Mouse (Mus musculus) ZHBTc4 (cell line): ENCODE results near the gene Dhtkd1.

Experiments
- DNase-seq: peaks from one replicate; pipeline ENCODE4 v3.0.0-alpha.2; 2011; ENCODE audit warnings: low read depth, low spot score

The Dhtkd1 gene

DNA sequence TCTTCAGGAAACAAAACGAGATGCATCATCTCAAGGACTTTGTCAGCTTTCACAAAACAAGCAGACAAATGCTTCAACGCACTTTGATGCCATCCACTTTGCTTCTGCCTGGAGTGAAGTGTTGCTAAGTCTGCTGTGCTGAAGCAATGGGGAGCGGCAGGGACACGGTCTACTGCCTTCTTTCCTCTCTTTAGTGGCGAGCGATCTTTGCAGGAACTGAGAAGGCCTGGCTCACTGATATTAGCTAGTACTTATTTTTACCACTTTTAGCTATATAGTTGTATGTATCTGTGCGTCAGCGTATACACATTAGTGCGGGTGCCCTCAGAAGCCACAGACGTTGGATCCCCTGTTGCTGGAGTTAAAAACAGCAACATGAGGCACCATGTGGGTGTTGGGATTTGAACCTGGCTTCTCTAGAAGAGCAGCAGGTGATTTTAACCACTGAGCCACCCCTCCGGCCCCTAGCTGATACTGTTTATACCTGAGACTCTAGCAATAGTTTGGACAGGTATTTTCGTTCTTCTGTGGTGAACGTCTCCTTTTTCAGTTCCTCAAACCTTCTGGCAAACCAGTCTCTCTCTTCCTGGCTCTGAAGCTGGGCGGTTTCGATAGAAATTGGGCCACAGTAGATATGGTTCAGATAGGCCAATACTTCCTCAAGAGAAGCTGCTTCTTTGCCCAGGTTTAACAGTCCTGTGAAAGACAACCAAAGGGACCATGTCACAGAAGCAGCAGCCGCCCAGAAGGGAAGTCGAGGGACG, 12.1 kb downstream of the Dhtkd1 start:
- DNase-seq, result no peak

DNA sequence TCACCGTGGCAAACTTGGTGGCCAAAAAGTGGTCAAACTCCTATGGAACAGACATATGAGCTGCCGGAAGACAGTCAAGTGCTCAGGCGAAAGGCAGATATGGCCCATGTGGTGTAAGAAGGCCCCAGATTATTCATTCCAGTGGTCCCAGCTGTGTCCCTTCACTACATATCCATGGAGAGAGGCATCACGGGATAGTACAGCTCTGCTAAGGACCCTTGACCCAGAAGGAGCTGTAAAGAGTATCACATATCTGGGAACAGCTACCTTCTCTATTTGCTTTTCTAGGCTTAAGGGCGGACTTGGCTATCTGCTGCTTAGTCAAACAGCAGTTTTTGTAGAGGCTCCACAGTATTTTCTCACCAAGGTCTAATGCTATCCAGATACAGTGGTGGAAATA, 12.8 kb downstream of the Dhtkd1 start:
- no peak for DNase-seq

DNA sequence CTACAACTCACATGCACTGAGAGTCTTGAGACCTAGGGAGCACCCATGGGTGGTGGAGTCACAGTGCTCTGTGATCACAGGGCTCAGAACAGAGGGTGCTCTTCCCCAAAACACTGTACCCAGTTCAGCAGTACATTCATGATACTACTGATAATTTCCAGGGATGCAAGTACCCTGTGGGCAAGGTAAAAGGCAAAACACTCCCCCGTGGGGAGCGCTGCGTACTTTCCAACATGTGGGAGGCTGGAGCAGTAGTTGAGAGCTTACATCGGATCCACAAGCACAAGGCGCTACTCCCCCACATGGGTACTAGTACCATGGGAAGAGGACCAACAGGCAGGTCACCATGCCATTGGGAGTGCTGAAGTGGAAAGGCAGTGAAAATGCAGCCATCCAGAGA, 15.1 kb downstream of the Dhtkd1 start:
- DNase-seq, result no peak

DNA sequence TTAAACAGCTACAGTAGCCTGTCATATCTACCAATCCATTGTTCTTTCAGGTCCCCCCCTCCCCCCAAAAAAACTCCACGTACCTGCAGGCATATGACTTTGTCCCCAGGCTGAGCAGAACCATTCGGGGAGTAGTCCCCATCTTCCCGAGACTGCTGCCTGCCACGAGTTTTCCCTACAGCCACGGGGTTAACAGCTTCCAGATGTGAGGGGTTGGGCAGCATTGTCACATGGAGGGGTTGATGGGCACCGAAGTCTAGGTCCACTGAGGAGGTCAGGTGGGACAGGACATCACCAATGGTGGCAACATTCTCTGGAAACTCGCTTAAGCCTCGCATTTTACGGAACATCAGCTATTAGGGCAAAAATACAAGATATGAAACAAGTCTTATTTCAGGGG, 18.8 kb downstream of the Dhtkd1 start:
- DNase-seq, result no peak

DNA sequence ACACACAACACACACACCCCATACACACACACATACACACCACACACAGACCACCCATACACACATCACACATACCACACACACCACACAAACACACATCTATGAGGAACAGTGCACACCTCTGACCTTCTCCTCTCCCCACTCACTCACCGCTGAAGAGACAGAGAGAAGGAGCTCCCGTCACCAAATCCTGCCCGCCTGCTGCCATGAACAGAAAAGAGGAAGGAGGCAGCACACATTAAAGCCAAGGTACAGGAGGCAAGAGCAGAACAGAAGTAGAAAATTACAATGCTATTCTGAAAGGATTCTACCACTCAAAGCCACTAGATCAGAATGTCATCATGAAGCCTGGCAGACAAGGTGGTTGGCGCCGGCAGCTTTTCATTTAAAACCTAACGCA, 19.8 kb downstream of the Dhtkd1 start:
- DNase-seq, result no peak

DNA sequence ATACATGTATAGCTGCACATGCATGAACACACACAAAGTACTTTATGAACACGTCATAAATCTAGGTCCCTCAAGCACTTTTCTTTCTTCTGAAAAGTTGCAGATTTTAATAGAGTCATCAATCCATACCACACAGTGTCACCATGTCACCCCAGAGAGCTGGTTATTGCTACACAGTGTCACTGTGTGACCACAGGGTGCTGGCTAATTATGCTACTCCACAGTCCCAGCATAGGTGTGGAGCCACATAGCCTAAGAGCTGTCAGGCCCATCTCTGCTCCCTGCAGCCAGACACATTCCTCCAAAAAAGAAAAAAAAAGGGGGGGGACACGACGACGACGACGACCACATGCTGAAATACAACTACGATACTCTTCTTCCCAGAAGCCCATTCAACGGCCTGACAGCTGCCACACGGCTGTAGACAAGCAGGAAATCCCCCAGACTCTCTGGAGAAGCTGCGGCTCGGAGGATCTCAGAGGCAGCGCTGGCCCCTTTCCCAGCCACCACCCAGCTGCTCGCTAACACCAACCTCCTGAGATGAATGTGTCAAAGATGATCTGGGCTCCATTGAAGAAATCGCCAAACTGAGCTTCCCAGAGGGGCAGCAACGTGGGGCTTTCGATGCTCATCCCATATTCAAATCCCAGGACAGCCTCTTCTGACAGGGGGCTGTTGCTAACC, 31.2 kb downstream of the Dhtkd1 start:
- no peak for DNase-seq

DNA sequence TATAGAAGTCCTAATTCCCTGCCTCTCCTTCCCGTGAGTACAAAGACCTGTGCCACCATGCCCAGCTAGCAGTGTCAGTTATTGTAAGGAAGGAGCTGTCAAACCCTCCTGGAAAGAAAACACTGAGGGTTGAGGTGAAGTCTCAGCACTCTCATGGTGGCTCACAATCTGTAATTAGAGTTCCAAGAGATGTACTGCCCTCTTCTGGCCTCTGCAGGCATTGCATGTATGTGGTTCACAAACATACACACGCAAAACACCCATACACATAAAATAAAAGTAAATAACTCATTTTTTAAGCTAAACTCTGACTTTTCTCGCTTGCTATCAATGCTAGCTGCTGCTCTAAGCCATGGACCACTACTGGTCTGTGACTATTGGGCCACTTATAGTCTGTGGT, 36.0 kb downstream of the Dhtkd1 start:
- peak; percentile 77 for DNase-seq

DNA sequence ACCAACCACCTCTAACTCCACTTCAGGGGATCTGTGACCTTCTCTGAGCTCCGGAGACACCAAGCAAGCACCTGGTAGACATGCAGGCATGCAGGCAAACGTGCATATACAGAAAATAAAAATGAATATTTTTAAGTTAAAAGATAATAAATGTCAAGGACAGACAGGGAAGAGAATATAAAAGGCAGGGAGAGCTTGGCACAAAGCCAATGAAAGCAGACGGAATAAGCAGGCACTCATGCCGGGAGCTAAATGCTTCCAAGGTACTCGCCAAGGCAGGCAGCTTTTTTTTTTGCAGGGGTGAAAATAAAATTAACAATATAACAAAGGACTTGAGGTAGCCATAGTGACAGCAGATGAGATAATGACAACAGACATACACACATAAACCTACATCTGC, 36.5 kb downstream of the Dhtkd1 start:
- no peak for DNase-seq

DNA sequence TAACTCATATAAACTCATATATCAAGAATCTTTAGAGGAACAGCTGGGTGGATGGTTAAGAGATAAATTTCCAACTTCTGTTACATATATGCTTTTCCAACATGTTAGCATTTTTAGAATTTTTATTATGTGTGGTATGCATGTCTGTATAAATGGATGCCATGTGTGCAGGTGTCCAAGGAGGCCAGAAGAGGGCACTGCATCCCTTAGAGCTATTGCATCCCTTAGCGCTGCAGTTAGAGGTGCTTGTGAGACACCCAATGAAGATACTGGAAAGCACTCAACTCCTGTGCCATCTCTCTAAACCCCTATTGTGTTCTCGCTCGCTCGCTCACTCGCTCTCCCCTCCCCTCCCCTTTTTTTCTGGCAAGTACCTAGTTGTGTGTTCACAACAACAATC, 42.4 kb downstream of the Dhtkd1 start:
- peak; percentile 59 for DNase-seq

DNA sequence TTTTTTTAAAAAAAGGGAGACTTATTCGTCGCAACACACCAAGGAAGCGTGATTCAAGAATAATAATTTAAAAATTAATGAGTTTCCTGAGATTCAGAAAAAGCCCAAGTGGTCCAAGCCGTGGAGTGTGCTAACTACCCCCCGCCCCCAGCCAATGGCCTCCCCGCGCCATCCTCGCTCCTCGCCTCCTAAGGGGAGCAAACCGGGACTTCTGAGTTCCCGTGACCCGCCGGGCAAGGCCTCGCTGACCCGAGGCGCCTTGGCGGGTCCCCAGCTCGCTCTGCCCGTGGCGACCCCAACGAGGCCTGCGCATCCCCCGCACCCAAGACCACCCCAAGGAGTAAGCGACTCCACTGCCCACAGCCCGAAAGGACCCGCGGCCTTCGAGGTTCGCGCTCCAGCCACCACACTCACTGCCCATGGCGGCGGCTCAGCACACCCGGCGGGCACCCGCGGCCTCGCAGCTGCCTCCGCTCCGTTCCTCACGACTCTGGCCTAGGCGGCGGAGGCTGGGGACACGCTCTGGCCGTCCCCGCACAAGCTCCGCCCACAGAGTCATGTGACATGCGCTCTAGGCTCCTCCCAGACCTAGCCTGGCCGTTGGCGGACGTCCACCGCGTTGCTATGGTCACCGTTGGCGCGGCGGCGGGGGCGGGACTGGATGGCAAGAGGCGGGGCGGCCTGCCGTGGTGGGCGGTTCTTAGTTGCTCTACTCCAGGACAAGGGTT, 47.6 kb downstream of the Dhtkd1 start, which contains the start of gene Sec61a2:
Gene Sec61a2, minus strand, starts transcription at position 590 of the 728 bp plus-strand sequence.
- DNase-seq, result peak; percentile 98

DNA sequence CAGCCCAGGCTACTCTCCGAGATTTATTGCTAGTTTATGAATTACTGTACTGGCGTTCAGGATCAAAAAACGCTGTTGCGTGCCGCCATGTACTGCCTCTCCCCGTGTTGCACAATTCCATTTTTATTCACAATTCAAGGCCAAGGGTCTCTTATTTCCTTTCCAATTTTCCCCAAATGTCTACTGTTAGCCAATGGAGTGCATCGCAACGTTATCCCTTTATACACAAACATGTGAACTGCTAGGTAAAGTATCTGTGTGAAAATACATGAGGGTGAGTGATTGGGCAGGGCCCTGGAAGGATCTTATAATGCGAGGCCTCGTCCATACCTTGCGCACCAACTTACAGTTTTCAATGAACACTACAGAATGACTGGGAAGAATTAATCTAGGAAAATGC, 48.3 kb downstream of the Dhtkd1 start:
- DNase-seq, result no peak

DNA sequence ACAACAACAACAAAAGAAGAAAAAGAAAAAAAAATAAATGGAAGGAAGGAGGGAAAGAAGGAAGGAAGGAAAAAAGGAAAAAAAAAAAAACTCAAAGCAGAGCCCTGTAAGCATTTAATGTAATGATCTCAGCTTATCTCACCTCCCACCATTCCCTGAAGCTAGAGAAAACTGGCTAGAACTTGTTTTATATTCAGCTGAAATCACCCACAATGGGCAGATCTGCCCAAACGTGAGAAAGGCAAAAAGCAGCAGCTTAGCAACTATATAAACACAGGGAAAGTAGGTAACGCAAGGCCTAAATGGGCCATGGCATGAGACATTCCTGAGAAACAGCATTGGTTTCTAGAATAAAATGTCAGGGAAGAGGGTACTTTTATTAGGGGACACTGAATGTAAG, 53.2 kb downstream of the Dhtkd1 start:
- no peak for DNase-seq

DNA sequence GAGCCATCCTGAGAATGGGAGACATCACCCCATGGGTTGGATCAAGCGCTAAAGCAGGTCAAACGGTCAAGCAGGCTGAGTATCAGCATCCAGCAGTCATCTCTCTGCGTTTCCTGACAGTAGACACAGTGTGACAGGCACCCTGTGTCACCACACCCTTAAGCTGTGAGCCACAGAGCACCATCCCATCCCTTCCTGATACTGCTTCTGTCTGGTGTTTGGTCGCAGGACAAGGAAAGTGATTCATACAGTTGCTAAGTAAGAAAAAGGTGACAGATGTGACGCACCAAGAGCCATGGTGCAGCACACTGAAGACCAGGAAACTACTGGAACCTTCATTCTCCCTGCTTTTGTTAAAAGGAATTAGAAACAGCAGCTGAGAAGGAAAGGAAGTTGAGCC, 53.7 kb downstream of the Dhtkd1 start:
- DNase-seq, result no peak

DNA sequence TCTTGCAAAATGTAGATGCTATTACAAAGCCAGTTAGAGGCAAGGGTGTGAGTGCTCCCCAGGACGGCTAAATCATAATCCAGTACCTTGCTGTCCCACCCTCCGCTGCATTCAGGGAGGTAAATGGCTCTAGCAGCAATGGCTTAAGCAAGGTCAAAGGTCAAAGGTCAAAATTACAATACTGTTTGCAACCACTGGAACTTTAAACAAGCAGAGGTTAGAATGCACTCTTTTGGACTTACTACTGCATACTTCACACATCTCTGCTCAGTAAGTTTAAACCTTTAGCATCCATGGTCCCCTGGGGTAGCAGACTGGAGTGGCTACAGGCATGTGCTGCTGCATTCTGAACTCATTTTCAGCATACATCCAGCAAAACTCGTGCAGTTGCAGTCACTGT, 65.1 kb downstream of the Dhtkd1 start:
- DNase-seq, result peak; percentile 45

DNA sequence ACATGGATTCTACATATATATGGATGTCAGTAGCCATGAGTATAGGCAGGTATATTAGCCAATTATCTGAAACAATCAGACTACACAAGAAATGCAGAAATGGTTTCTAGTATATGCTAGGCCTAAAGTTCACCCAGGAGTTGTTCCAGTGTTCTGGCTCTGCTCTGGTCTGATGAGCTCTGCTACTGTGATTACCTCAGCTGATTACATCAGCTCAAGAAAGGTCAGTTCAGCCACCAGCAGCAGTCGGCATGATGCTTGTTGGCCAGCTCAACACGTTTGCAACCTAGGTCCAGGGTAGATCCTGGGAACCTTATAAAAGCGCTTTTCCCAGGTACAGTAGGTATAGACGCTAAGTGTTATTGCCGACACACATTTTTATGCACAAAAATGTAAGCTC, 72.8 kb downstream of the Dhtkd1 start:
- DNase-seq, result no peak

DNA sequence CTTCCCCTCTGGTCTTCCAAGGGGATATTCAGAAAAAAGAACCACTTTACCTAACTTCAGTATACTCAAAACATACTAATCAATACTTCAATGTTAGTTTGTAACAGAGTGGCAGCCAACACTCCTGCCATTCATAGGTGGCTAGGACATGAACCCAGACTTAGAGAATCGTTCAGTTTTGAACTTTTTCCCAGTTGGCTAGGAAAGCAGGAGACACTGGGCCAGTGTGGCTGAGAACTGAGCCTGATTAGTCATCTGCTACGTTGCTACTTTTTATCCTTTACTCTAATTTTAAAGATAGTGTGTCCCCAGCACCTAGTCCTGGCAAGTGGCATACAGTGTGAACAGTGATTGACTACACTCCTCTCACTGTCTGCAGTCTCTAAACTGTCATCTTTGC, 74.9 kb downstream of the Dhtkd1 start:
- no peak for DNase-seq

DNA sequence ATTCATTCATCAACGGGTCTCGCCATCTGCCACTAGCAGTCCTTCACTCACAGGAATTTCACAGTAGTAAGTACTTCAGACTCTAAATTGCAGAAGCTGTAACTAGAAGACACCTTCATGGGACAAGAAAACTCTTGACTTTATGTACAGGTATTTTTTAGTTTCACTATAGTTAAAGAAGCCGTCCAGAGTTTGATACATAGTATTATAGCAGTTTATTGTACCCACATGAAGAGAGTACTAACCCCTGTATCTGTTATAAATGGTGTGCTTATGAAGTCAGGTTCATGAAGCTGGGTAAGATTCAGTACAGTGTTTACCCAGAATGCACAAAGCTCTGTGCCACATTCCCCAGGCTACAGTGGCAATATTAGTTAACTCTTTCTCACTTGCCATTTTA, 79.8 kb downstream of the Dhtkd1 start, which contains the start of gene Gm13199:
Gene Gm13199, minus strand, starts transcription at position 101 of the 400 bp plus-strand sequence.
- DNase-seq, result no peak

DNA sequence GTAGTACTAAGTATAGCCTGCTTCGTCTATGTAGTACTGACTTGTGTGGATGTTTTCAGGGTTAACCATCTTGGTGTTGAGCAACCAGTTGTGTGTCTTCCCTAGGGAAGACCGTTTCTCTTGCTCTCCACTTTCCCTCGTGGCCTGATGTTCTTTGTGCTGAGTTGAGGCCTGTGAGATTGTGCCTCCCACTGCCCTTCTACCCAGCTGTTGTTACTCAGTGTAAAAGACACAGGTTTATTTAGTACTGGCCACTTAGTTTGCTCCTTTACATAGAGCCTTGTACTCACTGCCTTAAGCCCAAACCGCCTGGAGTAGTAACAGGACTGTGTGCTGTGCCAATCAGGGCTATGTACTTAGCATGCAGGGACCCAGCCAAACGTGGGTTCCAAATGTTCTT, 90.7 kb downstream of the Dhtkd1 start:
- DNase-seq, result no peak

DNA sequence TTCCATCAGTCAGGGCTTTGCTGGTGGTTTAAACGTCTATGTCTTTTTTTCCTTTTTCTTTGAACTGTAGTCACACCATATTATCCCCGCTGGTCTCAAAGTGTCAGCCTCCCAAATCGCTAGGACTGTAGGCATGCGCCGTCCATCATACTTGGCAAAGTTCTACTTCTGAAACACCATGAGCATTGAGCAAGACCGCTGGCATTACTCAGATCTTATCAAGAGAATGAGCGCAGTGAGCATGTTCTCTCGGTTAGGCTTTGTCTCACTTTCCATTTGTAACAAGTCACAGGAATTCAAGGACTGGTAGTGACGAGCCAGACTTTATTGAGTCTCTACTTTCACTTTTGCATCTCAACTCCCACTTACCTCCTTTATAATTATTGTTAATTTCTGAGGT, 91.5 kb downstream of the Dhtkd1 start:
- DNase-seq, result no peak
